Mouse (Mus musculus): ENCODE results near the gene Hbq1b.

GRCm38 (mm10) chr11:32276347-32276746 is 10.4 kb upstream of the Hbq1b start, which contains the start of gene Hba-x:
- TF ChIP-seq CTCF (IDR thresholded peaks at IDR 0.05; ENCODE audit: extremely low read depth, insufficient read depth, insufficient read length, insufficient replicate concordance), result no peak
- TF ChIP-seq POLR2A (IDR thresholded peaks at IDR 0.05; ENCODE audit: low read depth, low read length), result no peak
